Mouse (Mus musculus): ENCODE measurements at regions not wholly inside any gene's neighbourhood (a gene's known extent, or its start where the extent isn't known, plus 50 kb on each side); places are given as distances from the start of the nearest gene placed in this dataset.
A peak's percentile ranks its signal among the peaks of the same experiment; 100 is the strongest.

GRCm38 (mm10) chr9:113342131-113342530 is 365.9 kb downstream of the Pdcd6ip start:
- no peak for ATAC-seq (ENCODE audit: insufficient number of reproducible peaks, insufficient read depth, low FRiP score, low read depth)
- Histone ChIP-seq H3K9me3 (ENCODE audit: control insufficient read depth, low read depth, low read length) (no peaks in the 10 kb centered on the region), H3K4me1 (ENCODE audit: control insufficient read depth, insufficient read depth, low read length) (no peaks in the 10 kb centered on the region), H3K9ac (replicated peaks; ENCODE audit: low read depth, low read length) (no peak overlapping the region), H3K4me2 (replicated peaks; ENCODE audit: low read depth, low read length) (no peak overlapping the region), H3K36me3 (ENCODE audit: control insufficient read depth, insufficient read depth, low read length) (no peaks in the 10 kb centered on the region), H3K27ac (ENCODE audit: low read length) (no peak overlapping the region), H3K4me3 (ENCODE audit: low read depth, low read length) (no peak overlapping the region), H3K27me3 (ENCODE audit: control insufficient read depth, insufficient read depth, low read length) (no peaks in the 10 kb centered on the region)
- 77% methylated on average over 7 of the region's 7 CpGs for WGBS

- Histone ChIP-seq H3K27ac (ENCODE audit: low read length) (no peak overlapping the region), H3K4me1 (ENCODE audit: control insufficient read depth, insufficient read depth, low read length) (no peaks in the 10 kb centered on the region), H3K27me3 (ENCODE audit: control insufficient read depth, insufficient read depth, low read length) (no peaks in the 10 kb centered on the region), H3K36me3 (ENCODE audit: control insufficient read depth, insufficient read depth, low read length) (no peaks in the 10 kb centered on the region), H3K4me2 (replicated peaks; ENCODE audit: low read depth, low read length) (no peak overlapping the region), H3K9me3 (ENCODE audit: control insufficient read depth, low read depth, low read length) (no peaks in the 10 kb centered on the region), H3K9ac (replicated peaks; ENCODE audit: low read depth, low read length) (no peak overlapping the region), H3K4me3 (ENCODE audit: low read depth, low read length) (no peak overlapping the region)
- 54% methylated on average over 6 of the region's 6 CpGs for WGBS
- no peak for ATAC-seq (ENCODE audit: insufficient number of reproducible peaks, insufficient read depth, low FRiP score, low read depth)
Measured at GRCm38 (mm10) chr9:113340838-113341237, 367.2 kb downstream of the Pdcd6ip start.

GRCm38 (mm10) chr9:113340036-113340435 is 368.0 kb downstream of the Pdcd6ip start:
- no peak for ATAC-seq (ENCODE audit: insufficient number of reproducible peaks, insufficient read depth, low FRiP score, low read depth)

GRCm38 (mm10) chr9:113324489-113324888 is 383.6 kb downstream of the Pdcd6ip start:
- no peaks in the 10 kb centered on the region for H3K36me3 ChIP-seq (ENCODE audit: control insufficient read depth, insufficient read depth, low read length)
- H3K4me3 ChIP-seq (ENCODE audit: low read depth, low read length) = no peak overlapping the region
- no peaks in the 10 kb centered on the region for H3K27me3 ChIP-seq (ENCODE audit: control insufficient read depth, insufficient read depth, low read length)
- H3K9ac ChIP-seq (replicated peaks; ENCODE audit: low read depth, low read length) = no peak overlapping the region
- no peaks in the 10 kb centered on the region for H3K9me3 ChIP-seq (ENCODE audit: control insufficient read depth, low read depth, low read length)
- WGBS = 72% methylated on average over 3 of the region's 3 CpGs
- no peak overlapping the region for H3K4me2 ChIP-seq (replicated peaks; ENCODE audit: low read depth, low read length)
- no peak overlapping the region for H3K27ac ChIP-seq (ENCODE audit: low read length)
- H3K4me1 ChIP-seq (ENCODE audit: control insufficient read depth, insufficient read depth, low read length) = no peaks in the 10 kb centered on the region
- ATAC-seq (ENCODE audit: insufficient number of reproducible peaks, insufficient read depth, low FRiP score, low read depth) = no peak

More at GRCm38 (mm10) chr9:113340036-113340435, 368.0 kb downstream of the Pdcd6ip start:
- Histone ChIP-seq H3K9me3 (ENCODE audit: control insufficient read depth, low read depth, low read length) (no peaks in the 10 kb centered on the region), H3K4me2 (replicated peaks; ENCODE audit: low read depth, low read length) (no peak overlapping the region), H3K27me3 (ENCODE audit: control insufficient read depth, insufficient read depth, low read length) (no peaks in the 10 kb centered on the region), H3K27ac (ENCODE audit: low read length) (no peak overlapping the region), H3K4me1 (ENCODE audit: control insufficient read depth, insufficient read depth, low read length) (no peaks in the 10 kb centered on the region), H3K9ac (replicated peaks; ENCODE audit: low read depth, low read length) (no peak overlapping the region), H3K4me3 (ENCODE audit: low read depth, low read length) (no peak overlapping the region), H3K36me3 (ENCODE audit: control insufficient read depth, insufficient read depth, low read length) (no peaks in the 10 kb centered on the region)
- 80% methylated on average over 3 of the region's 3 CpGs for WGBS

GRCm38 (mm10) chr9:113309707-113310574 is 398.1 kb downstream of the Pdcd6ip start:
- peak; percentile 65; the same call in 1 of the 2 replicates for ATAC-seq (ENCODE audit: insufficient number of reproducible peaks, insufficient read depth, low FRiP score, low read depth)

GRCm38 (mm10) chr9:113305761-113306160 is 402.3 kb downstream of the Pdcd6ip start:
- no peak for ATAC-seq (ENCODE audit: insufficient number of reproducible peaks, insufficient read depth, low FRiP score, low read depth)
- no peaks in the 10 kb centered on the region for H3K36me3 ChIP-seq (ENCODE audit: control insufficient read depth, insufficient read depth, low read length)
- no peaks in the 10 kb centered on the region for H3K4me1 ChIP-seq (ENCODE audit: control insufficient read depth, insufficient read depth, low read length)
- H3K27me3 ChIP-seq (ENCODE audit: control insufficient read depth, insufficient read depth, low read length) = no peaks in the 10 kb centered on the region
- H3K4me3 ChIP-seq (ENCODE audit: low read depth, low read length) = no peak overlapping the region
- WGBS = 61% methylated on average over 4 of the region's 4 CpGs
- H3K9me3 ChIP-seq (ENCODE audit: control insufficient read depth, low read depth, low read length) = no peaks in the 10 kb centered on the region
- no peak overlapping the region for H3K27ac ChIP-seq (ENCODE audit: low read length)
- H3K4me2 ChIP-seq (replicated peaks; ENCODE audit: low read depth, low read length) = no peak overlapping the region
- H3K9ac ChIP-seq (replicated peaks; ENCODE audit: low read depth, low read length) = no peak overlapping the region

More at GRCm38 (mm10) chr9:113309707-113310574, 398.1 kb downstream of the Pdcd6ip start:
- Histone ChIP-seq H3K9me3 (ENCODE audit: control insufficient read depth, low read depth, low read length) (no peaks in the 10 kb centered on the region), H3K27ac (ENCODE audit: low read length) (no peak overlapping the region), H3K9ac (replicated peaks; ENCODE audit: low read depth, low read length) (no peak overlapping the region), H3K4me2 (replicated peaks; ENCODE audit: low read depth, low read length) (no peak overlapping the region), H3K4me3 (ENCODE audit: low read depth, low read length) (no peak overlapping the region), H3K4me1 (ENCODE audit: control insufficient read depth, insufficient read depth, low read length) (no peaks in the 10 kb centered on the region), H3K27me3 (ENCODE audit: control insufficient read depth, insufficient read depth, low read length) (no peaks in the 10 kb centered on the region), H3K36me3 (ENCODE audit: control insufficient read depth, insufficient read depth, low read length) (no peaks in the 10 kb centered on the region)
- 68% methylated on average over 7 of the region's 7 CpGs for WGBS

GRCm38 (mm10) chr9:113302429-113302828 is 405.6 kb downstream of the Pdcd6ip start:
- Histone ChIP-seq H3K4me3 (ENCODE audit: low read depth, low read length) (no peak overlapping the region), H3K9ac (replicated peaks; ENCODE audit: low read depth, low read length) (no peak overlapping the region), H3K4me2 (replicated peaks; ENCODE audit: low read depth, low read length) (no peak overlapping the region), H3K4me1 (ENCODE audit: control insufficient read depth, insufficient read depth, low read length) (no peaks in the 10 kb centered on the region), H3K36me3 (ENCODE audit: control insufficient read depth, insufficient read depth, low read length) (no peaks in the 10 kb centered on the region), H3K9me3 (ENCODE audit: control insufficient read depth, low read depth, low read length) (no peaks in the 10 kb centered on the region), H3K27me3 (ENCODE audit: control insufficient read depth, insufficient read depth, low read length) (no peaks in the 10 kb centered on the region), H3K27ac (ENCODE audit: low read length) (no peak overlapping the region)
- 48% methylated on average over 1 of the region's 1 CpGs for WGBS
- no peak for ATAC-seq (ENCODE audit: insufficient number of reproducible peaks, insufficient read depth, low FRiP score, low read depth)

- no peak for ATAC-seq (ENCODE audit: insufficient number of reproducible peaks, insufficient read depth, low FRiP score, low read depth)
Measured at GRCm38 (mm10) chr9:113300846-113301245, 407.2 kb downstream of the Pdcd6ip start.

More at GRCm38 (mm10) chr9:113300846-113301245, 407.2 kb downstream of the Pdcd6ip start:
- Histone ChIP-seq H3K4me1 (ENCODE audit: control insufficient read depth, insufficient read depth, low read length) (no peaks in the 10 kb centered on the region), H3K27ac (ENCODE audit: low read length) (no peak overlapping the region), H3K4me3 (ENCODE audit: low read depth, low read length) (no peak overlapping the region), H3K4me2 (replicated peaks; ENCODE audit: low read depth, low read length) (no peak overlapping the region), H3K36me3 (ENCODE audit: control insufficient read depth, insufficient read depth, low read length) (no peaks in the 10 kb centered on the region), H3K27me3 (ENCODE audit: control insufficient read depth, insufficient read depth, low read length) (no peaks in the 10 kb centered on the region), H3K9ac (replicated peaks; ENCODE audit: low read depth, low read length) (no peak overlapping the region), H3K9me3 (ENCODE audit: control insufficient read depth, low read depth, low read length) (no peaks in the 10 kb centered on the region)
- WGBS = 17% methylated on average over 2 of the region's 2 CpGs
